Mouse (Mus musculus): ENCODE results near the gene Aco2.
A peak's percentile ranks its signal among the peaks of the same experiment; 100 is the strongest.

Aco2 gene

DNA sequence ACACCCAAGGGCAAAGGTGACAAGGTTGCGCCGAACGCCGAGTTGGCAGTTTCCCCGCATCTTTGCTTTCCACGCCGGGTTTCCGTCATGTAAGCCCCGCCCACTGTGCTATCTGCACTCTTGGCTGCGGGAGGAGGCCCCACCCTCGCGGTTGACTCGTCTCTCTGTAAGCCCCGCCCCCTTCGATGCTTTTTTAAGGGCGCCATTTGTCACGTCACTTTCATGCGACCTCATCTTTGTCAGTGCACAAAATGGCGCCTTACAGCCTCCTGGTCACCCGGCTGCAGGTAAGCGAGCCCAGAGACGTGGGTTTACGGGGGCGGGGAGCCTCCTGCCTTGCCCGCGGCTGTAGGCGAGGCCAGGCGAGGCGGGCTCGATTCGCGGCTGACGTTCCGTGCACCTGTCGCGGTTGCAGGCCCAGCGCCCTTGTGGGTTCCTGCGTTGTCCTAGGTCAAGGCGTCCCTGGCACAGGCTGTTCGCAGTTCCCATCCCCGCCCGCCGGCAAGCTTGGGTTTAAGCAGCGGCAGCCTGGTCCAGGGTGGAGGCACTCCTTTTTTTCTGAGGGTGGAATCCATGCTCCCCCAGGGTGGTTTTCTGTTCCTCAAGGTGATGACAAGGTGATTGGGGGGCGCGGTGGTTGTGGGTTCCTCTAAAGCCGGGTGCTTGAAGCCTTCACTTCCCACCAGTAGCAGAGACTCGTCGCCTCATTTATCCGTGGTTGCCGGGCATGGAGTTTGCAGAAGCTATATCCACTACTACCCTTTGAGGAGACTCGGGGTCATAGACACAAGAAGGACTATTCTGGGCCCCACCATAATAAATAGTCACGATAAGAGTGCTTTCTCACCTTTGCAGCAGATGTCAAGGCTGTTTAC, at the start of gene Aco2:
Aco2 (plus strand) TSS at position 48 of the 875 bp plus-strand sequence.
- peak; percentile 99 for DNase-seq (ENCODE audit: low spot score in 2 of 2)

- DNase-seq (ENCODE audit: low spot score in 2 of 2): no peak
Measured at GRCm38 (mm10) chr15:81822631-81823030, 49.5 kb upstream of the Aco2 start.

DNA sequence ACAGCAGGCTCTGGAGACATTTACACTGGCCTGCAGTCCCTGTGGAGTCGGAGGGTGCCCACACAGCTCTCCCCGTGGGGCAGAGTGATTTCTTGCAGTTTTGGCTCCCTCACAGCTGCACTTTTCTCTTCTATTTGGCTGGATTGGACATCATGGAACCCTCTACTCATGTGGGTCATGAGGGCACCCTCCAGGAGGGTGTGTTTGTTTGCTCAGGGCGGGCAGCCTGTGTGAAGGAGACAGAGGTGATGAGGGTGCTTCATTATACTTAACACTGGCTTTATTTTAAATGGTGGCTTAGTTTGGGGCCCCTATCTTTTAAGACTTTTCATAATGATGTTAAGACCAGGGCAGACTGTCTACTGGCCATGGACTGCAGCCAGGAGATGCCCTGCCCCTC, 47.3 kb upstream of the Aco2 start:
- no peak for DNase-seq (ENCODE audit: low spot score in 2 of 2)

GRCm38 (mm10) chr15:81828426-81829207, 43.5 kb upstream of the Aco2 start:
- no peak for DNase-seq (ENCODE audit: low spot score in 2 of 2)

GRCm38 (mm10) chr15:81829208-81829580, 42.9 kb upstream of the Aco2 start:
- no peak for DNase-seq (ENCODE audit: low spot score in 2 of 2)

DNA sequence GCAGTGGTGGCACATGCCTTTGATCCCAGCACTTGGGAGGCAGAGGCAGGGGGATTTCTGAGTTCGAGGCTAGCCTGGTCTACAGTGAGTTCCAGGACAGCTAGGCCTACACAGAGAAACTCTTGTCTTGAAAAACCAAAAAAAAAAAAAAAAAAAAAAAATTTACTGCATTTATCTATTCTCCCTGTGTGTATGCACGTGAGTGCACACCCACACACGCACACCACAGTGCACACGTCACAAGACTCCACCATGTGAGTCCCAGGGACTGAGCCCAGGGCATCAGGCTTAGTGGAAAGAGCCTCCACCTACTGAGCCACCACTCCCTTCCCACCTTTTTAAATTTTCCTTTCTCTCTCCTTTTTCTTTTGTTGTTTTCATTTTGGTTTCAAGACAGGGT, 41.6 kb upstream of the Aco2 start:
- DNase-seq (ENCODE audit: low spot score in 2 of 2): no peak

- DNase-seq (ENCODE audit: low spot score in 2 of 2): peak; percentile 77 to 93
Measured at GRCm38 (mm10) chr15:81831136-81831825, 40.8 kb upstream of the Aco2 start.

DNA sequence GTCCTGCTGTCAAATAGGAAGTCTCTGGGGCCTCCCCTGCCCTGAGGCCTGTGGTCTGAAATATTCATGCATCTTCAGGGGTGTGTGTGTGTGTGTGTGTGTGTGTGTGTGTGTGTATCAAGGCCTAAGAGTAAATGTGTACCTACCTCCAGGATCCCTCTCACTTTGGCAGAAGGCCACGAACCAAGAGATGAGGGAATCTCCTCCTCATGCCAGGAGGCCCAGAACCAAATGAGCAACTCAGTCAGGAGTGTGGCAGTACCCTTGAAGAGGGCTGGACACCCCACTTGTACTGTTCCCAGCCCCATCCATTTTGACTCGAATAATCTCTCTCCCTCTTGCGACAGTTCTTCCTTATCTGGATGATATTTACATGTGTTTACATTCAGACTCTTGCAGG, 39.9 kb upstream of the Aco2 start:
- DNase-seq (ENCODE audit: low spot score in 2 of 2): no peak

GRCm38 (mm10) chr15:81833481-81833880, 38.6 kb upstream of the Aco2 start:
- DNase-seq (ENCODE audit: low spot score in 2 of 2): no peak

- DNase-seq (ENCODE audit: low spot score in 2 of 2): no peak
Measured at GRCm38 (mm10) chr15:81834171-81834841, 37.8 kb upstream of the Aco2 start.

DNA sequence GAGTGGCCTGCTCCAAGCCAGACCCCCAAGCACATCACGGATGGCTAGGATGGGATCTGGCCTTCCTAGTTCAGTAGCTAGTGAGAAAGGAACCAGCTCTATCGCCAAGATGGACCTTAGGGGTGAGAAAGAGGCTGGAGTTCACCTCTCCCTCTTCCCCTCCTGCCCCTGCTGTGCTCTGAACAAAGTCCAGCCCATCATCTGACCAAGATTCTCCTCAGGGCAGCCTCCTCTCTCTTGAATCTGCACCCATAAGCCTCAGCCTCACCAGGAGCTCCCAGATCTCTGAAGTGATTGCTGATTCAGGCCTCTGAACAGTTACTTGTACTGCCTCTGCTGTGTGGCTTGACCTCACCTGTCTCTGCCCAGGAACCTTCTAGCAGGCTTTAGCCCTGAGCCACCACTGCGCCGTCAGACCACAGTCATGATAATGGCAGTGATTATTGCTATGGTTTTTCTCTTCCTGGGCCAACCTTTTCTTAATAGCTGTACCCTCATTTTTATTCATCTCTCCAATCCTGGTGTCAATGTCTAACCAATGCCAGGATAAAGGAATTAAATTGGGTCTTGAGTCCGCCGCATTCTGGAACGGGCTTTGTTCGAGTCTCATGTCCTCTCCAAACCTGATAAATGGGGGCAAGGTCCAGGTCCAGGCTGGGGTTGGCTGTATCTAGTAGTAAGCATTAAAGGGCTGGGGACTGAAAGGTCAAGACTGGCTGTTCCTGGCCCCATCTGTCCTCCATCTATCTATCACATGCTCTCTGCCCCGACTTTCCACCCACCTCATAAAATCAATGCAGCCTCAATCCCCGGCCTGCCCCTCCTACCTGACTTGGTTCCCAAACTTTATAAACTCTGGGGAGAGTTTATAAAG, 36.9 kb upstream of the Aco2 start:
- no peak for DNase-seq (ENCODE audit: low spot score in 2 of 2)

DNA sequence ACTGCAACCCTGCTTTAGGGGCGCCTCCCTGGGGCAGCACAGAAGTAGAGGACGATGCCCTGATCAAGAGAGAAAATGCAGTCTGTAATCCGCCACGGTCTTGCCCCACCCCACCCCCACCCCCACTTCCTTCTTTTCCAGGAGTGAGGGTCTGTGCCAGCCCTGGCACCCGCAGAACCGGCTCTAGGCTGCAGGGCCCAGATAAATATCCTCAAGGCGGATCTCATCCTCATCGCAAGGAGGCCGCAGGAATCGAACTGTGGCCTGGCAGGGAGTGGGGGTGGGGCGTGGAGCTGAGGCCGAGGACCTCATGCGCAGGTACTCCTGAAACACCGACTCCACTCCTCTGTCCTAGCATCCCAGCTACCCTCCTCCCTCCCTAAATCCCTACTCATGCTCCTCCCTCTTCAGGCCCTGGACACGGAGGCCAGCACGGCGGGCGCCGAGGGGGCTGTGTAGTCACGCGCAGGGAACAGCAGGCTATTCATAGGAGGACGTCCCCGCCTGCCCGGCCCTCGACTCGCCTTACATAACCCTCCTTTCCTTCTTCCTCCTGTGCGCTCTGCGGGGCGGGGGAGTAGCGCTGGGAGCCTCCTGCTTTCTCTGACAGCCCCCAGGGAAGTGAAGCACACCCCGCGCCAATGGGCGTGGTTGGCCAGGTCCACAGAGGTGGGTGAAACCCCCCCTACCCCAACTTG, 35.8 kb upstream of the Aco2 start:
- DNase-seq (ENCODE audit: low spot score in 2 of 2): peak in 1 of 2 experiments; percentile 47

- no peak for DNase-seq (ENCODE audit: low spot score in 2 of 2)
Measured at GRCm38 (mm10) chr15:81836966-81837920, 34.9 kb upstream of the Aco2 start.

GRCm38 (mm10) chr15:81838554-81839235, 33.4 kb upstream of the Aco2 start:
- no peak for DNase-seq (ENCODE audit: low spot score in 2 of 2)

- DNase-seq (ENCODE audit: low spot score in 2 of 2): no peak
Measured at GRCm38 (mm10) chr15:81839634-81840033, 32.5 kb upstream of the Aco2 start.

DNA sequence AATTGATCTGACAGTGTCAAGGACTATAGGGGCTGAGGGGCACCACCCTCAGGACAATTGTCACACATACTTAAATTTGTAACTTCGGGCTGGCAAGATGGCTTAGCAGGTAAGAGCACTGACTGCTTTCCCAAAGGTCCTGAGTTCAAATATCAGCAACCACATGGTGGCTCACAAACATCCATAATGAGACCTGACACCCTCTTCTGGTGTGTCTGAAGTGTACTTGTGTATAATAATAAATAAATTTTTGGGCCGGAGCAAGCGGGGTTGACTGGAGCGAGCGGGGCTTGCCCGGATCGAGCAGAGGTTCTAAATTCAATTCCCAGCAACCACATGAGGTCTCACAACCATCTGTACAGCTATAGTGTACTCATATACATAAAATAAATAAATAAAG, 31.8 kb upstream of the Aco2 start:
- no peak for DNase-seq (ENCODE audit: low spot score in 2 of 2)

- no peak for DNase-seq (ENCODE audit: low spot score in 2 of 2)
Measured at GRCm38 (mm10) chr15:81842275-81842674, 29.8 kb upstream of the Aco2 start.

- DNase-seq (ENCODE audit: low spot score in 2 of 2): no peak
Measured at GRCm38 (mm10) chr15:81845033-81845625, 27.0 kb upstream of the Aco2 start.

Data from spleen, postnatal 10 days (tissue).